Mouse (Mus musculus) stomach, postnatal 0 days (tissue): ENCODE measurements at regions not wholly inside any gene's neighbourhood (a gene's known extent, or its start where the extent isn't known, plus 50 kb on each side); places are given as distances from the start of the nearest gene placed in this dataset.

ENCODE experiments used
- CTCF ChIP-seq: IDR thresholded peaks from 2 replicates; pipeline ENCODE4 v1.5.1; 2016; ENCODE audit warnings: antibody characterized with exemption, low read depth, mild to moderate bottlenecking, moderate library complexity
- EP300 ChIP-seq: optimal IDR thresholded peaks from 2 replicates; pipeline ENCODE3; 2016; ENCODE audit warnings: antibody characterized with exemption

DNA sequence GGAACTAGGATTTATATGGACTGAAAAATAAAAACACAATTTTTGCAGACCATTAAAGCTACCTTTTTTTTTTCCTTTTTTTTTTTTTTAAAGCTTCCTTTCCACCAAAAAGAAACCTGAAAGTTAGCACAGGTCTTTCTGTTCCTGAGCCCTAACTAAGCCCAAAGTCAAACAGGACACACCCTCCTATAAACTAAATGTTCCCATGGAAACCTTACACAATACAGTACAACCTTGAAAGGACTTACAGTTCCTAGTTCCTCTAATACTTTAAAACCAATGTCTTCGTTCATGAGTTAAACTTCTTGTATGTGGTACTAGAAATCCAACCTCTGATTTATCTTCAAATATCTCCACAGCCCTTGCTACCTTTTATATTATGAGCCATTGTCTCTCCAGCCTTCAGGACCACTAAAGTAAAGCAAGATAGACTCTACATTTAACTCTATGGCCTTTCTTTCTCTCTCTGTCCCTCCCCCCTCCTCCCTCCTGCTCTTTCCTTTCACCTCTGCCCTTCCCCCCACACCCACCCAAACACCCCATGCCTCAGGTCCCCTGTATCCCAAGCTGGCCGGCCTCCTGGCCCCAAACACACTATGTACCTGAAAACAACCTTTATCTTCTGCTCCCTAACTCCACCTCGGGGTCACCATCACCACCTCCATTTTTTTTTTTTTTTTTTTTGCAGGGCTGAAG lies 103.4 kb upstream of the Jade1 start:
- TF ChIP-seq CTCF (no peak), EP300 (no peak)
